Mouse (Mus musculus) liver, adult 2 months (tissue): ENCODE results near the gene Rasa2. TPM values are rescaled to one million over a fixed set of nuclear protein-coding genes. Genes with fewer than 3 reads are reported as not detected.
"Not testable (repeated sequence)": the region's sequence is repeated elsewhere in the genome, so short reads cannot be mapped to it uniquely, and the experiment has no call there.

Experiments used
- DNase-seq: peaks from one replicate; pipeline ENCODE4 v3.0.0-alpha.2; 2011; ENCODE audit warnings: low read depth, low spot score; ENCODE audit errors: extremely low read depth
- H3K27ac ChIP-seq: fragments of 200-500 bp; replicated peaks from 2 replicates; pipeline ENCODE4 v1.5.1; 2012; ENCODE audit warnings: low read depth, mild to moderate bottlenecking, control low read depth, inconsistent platforms, low read length; ENCODE audit not compliant: insufficient read depth
- H3K27me3 ChIP-seq: fragments of 200-500 bp; 2 replicates; pipeline ENCODE4 v1.6.1; 2012; ENCODE audit warnings: mild to moderate bottlenecking, moderate library complexity, low read length, inconsistent platforms; ENCODE audit not compliant: control insufficient read depth, insufficient read depth
- H3K36me3 ChIP-seq: fragments of 200-500 bp; 2 replicates; pipeline ENCODE4 v1.6.1; 2012; ENCODE audit warnings: low read length, inconsistent platforms; ENCODE audit not compliant: control insufficient read depth, insufficient read depth
- H3K4me1 ChIP-seq: fragments of 200-500 bp; 2 replicates; pipeline ENCODE4 v1.6.1; 2011; ENCODE audit warnings: low read length; ENCODE audit not compliant: control insufficient read depth, insufficient read depth
- H3K4me3 ChIP-seq: fragments of 200-500 bp; 2 replicates; pipeline ENCODE4 v1.5.1; 2011; ENCODE audit warnings: low read depth, mild to moderate bottlenecking, control low read depth, low read length, moderate library complexity; ENCODE audit not compliant: insufficient read depth
- H3K79me2 ChIP-seq: fragments of 200-500 bp; 2 replicates; pipeline ENCODE4 v1.6.1; 2012; ENCODE audit warnings: inconsistent platforms, mild to moderate bottlenecking, low read length, moderate library complexity; ENCODE audit not compliant: control insufficient read depth, insufficient read depth
- H3K9ac ChIP-seq: fragments of 200-500 bp; 2 replicates; pipeline ENCODE4 v1.6.1; 2012; ENCODE audit warnings: low read depth, mild to moderate bottlenecking, control low read depth, inconsistent platforms, low read length
- CTCF ChIP-seq: fragments of 200-500 bp; IDR thresholded peaks from 2 replicates; pipeline ENCODE4 v1.5.1; 2011; ENCODE audit warnings: low read depth, low read length, control low read depth
- POLR2A ChIP-seq: fragments of 200-500 bp; IDR thresholded peaks from 2 replicates; pipeline ENCODE4 v1.6.1; 2011; ENCODE audit warnings: low read length, control low read depth; ENCODE audit not compliant: insufficient read depth; ENCODE audit errors: extremely low read depth
- WGBS: fragments of 180-500 bp; shearing (Covaris S2); methylation state at CpG from one replicate; pipeline ENCODE4 v1.1.7; 2018; 5-methylcytosine and 5-hydroxymethylcytosine counted together
- polyA plus RNA-seq: library from polyadenylated mRNA; depleted of rRNA; stranded (reverse); fragments of >200 nt; gene quantifications from 2 replicates; pipeline ENCODE4 v1.2.3, GENCODE M21; 2012
- total RNA-seq: library from RNA; depleted of rRNA; stranded (reverse); fragments of >200 nt; gene quantifications from 2 replicates; pipeline ENCODE4 v1.2.3, GENCODE M21; 2014

Gene Rasa2
- total and polyA plus RNA-seq, 2 experiments = 0.38 to 1.7 TPM

GRCm38 (mm10) chr9:96536895-96537614 lies 94.4 kb downstream of the Rasa2 start:
- Histone ChIP-seq H3K27me3 (no peaks in the 10 kb centered on the region), H3K27ac (peak overlapping the region; percentile 32; the same call in 1 of the 2 replicates), H3K4me1 (no peaks in the 10 kb centered on the region), H3K4me3 (peak overlapping the region; percentile 56; the same call in 1 of the 2 replicates), H3K36me3 (no peaks in the 10 kb centered on the region; the same call in 1 of the 2 replicates), H3K9ac (peak overlapping the region; percentile 75), H3K79me2 (no peaks in the 10 kb centered on the region)
- DNase-seq = no peak
- TF ChIP-seq POLR2A = no peak
- no peak for TF ChIP-seq CTCF
- WGBS = 20% methylated on average over 37 of the region's 37 CpGs

- not testable (repeated sequence) for H3K9ac ChIP-seq, H3K4me1 ChIP-seq, H3K27me3 ChIP-seq, H3K36me3 ChIP-seq, H3K4me3 ChIP-seq, H3K79me2 ChIP-seq, DNase-seq, H3K27ac ChIP-seq
- 92% methylated on average over 4 of the region's 4 CpGs for WGBS
Observed at GRCm38 (mm10) chr9:96536093-96536492, 95.3 kb downstream of the Rasa2 start.

GRCm38 (mm10) chr9:96535431-96535830 lies 96.0 kb downstream of the Rasa2 start:
- no peak for TF ChIP-seq CTCF
- TF ChIP-seq POLR2A = no peak
- no peak overlapping the region for H3K9ac ChIP-seq
- no peaks in the 10 kb centered on the region for H3K27me3 ChIP-seq
- no peaks in the 10 kb centered on the region for H3K36me3 ChIP-seq
- H3K4me3 ChIP-seq = no peak overlapping the region
- H3K27ac ChIP-seq = no peak overlapping the region
- H3K4me1 ChIP-seq = no peaks in the 10 kb centered on the region
- DNase-seq = no peak
- no peaks in the 10 kb centered on the region for H3K79me2 ChIP-seq
- WGBS = 92% methylated on average over 6 of the region's 6 CpGs

- H3K27me3 ChIP-seq = no peaks in the 10 kb centered on the region
- no peaks in the 10 kb centered on the region for H3K79me2 ChIP-seq
- DNase-seq = no peak
- no peak overlapping the region for H3K27ac ChIP-seq
- no peaks in the 10 kb centered on the region for H3K4me1 ChIP-seq
- 95% methylated on average over 4 of the region's 4 CpGs for WGBS
- TF ChIP-seq CTCF (no peak), POLR2A (no peak)
- H3K4me3 ChIP-seq = no peak overlapping the region
- no peaks in the 10 kb centered on the region for H3K36me3 ChIP-seq
- no peak overlapping the region for H3K9ac ChIP-seq
Observed at GRCm38 (mm10) chr9:96534256-96534655, 97.2 kb downstream of the Rasa2 start.

GRCm38 (mm10) chr9:96533476-96533875 lies 97.9 kb downstream of the Rasa2 start:
- H3K79me2 ChIP-seq = no peaks in the 10 kb centered on the region
- H3K4me3 ChIP-seq = no peak overlapping the region
- no peaks in the 10 kb centered on the region for H3K27me3 ChIP-seq
- H3K36me3 ChIP-seq = no peaks in the 10 kb centered on the region
- no peaks in the 10 kb centered on the region for H3K4me1 ChIP-seq
- no peak for DNase-seq
- 86% methylated on average over 6 of the region's 6 CpGs for WGBS
- no peak overlapping the region for H3K9ac ChIP-seq
- no peak for TF ChIP-seq POLR2A
- no peak for TF ChIP-seq CTCF
- H3K27ac ChIP-seq = no peak overlapping the region

- Histone ChIP-seq H3K27ac (no peak overlapping the region), H3K79me2 (no peaks in the 10 kb centered on the region), H3K36me3 (no peaks in the 10 kb centered on the region), H3K4me1 (no peaks in the 10 kb centered on the region), H3K4me3 (no peak overlapping the region), H3K27me3 (no peaks in the 10 kb centered on the region), H3K9ac (no peak overlapping the region)
- 49% methylated on average over 4 of the region's 4 CpGs for WGBS
- TF ChIP-seq CTCF (no peak), POLR2A (no peak)
- no peak for DNase-seq
Observed at GRCm38 (mm10) chr9:96532531-96532930, 98.9 kb downstream of the Rasa2 start.
